Mouse (Mus musculus): ENCODE data around the gene Sulf2.

Gene Sulf2

DNA sequence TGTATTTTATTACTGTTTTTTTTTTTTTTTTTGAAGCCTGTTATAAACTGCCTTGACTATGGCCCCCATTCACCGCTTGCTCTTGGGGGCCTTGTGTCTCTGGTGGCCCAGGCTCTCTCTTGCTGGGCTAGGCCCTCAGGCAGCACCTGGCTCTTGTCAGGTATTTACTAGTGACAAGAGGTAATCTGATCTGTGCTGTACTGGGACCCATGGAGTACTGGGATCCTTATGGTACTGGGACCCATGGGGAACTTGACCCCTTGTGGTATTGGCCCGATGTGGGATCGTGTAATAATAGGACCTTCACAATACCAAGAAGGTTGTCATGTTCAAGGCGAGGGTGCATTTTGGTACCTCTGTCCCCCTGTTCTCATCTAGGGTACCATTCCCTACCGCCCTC is 4.9 kb downstream of the Sulf2 start:
- no peak for DNase-seq (ENCODE audit: low read depth, low spot score)

DNA sequence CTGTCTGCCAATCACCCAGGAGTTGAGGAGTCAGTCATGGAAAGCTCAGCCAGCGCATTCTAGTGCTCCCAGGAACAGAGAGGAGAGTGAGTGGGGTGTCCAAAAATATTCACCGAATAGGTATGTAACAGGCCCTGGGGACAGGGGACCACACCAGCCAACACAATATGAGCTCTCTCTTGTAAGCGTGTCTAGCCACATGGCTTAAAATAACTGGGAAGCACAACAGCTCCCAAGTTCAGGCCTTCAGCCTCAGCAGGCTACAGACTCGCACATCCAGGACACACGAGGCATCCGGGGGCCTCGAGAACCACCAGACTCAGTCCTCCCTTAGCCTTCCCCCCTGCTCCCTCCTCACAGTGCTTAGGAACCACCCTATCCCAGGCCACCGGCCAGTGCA is 6.0 kb downstream of the Sulf2 start:
- no peak for DNase-seq (ENCODE audit: low read depth, low spot score)

DNA sequence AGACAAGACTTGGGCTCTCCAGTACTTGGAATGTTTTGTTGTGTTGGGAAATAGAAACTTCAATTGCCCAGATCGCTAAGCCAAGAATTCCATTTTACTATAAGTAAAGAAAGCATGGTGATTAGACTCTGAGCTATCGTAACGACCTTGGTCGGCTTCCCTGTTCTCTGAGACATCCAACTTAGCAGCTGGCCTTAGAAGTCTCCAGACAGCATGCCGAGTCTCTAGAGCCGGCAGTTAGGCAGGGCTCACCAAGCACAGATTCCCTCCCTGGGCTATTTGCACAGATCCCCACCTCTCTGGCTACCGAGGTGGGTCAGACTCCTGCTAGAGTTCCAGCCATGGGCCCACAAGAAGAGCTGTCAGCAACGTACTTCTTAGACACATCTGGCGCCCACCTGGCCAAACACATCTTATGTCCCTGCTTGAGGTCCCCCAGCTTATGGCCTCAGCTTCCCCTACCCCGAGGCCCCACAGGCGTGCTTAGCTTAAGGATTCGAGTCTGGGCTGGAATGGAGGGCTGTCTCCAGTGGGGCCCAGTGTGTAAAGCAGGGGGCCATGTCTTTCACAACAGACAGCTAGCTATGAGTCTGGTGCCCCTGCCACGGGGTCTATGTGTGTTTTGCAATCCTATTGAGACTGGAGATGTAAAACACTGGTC is 6.7 kb downstream of the Sulf2 start:
- DNase-seq (ENCODE audit: low read depth, low spot score) = no peak

GRCm38 (mm10) chr2:166147930-166148651 is 7.4 kb downstream of the Sulf2 start:
- DNase-seq (ENCODE audit: low read depth, low spot score) = no peak

DNA sequence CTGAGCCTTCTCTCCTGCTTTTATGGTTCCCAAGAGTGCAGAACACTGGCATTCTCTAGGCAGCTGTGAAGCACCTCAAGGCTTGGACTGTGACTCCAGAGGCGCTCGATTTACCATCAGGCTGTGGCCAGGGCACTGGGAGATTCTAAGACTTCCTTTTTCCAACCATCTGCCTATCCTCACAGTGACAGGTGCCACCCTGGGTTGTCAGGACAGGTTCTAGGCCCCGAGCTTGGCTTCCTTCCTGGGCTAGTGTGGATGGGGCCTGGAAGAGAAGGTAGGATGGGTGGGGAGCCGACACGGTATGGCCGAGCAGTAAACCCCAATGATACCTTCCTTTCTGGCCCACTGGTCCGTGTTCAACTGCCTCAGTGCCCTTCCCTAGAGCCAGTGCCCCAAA is 9.0 kb downstream of the Sulf2 start:
- DNase-seq (ENCODE audit: low read depth, low spot score) = no peak

- DNase-seq (ENCODE audit: low read depth, low spot score) = no peak
Observed at GRCm38 (mm10) chr2:166145031-166145430, 10.4 kb downstream of the Sulf2 start.

DNA sequence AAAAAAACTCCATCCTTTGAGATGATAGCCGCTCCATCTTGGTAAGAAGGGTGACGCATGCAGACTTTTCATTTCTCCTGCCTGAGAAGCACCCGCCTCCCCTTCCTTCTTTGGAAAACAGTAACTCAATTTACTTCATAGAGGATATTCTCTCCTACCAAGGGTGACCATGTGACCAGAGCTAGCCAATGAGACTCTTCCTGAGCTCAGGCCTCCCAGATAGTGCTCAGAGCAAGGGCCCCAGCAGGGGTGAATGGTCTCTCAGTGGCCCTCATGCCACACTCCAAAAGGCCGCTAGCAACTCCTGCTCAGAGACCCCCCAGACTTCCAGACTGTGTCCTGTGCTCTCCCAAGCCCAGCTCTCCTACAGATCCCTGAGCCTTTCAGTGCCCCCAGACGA is 11.6 kb downstream of the Sulf2 start:
- peak; percentile 71 for DNase-seq (ENCODE audit: low read depth, low spot score)

GRCm38 (mm10) chr2:166142561-166143112 is 12.8 kb downstream of the Sulf2 start:
- no peak for DNase-seq (ENCODE audit: low read depth, low spot score)

GRCm38 (mm10) chr2:166141910-166142309 is 13.6 kb downstream of the Sulf2 start:
- peak; percentile 54 for DNase-seq (ENCODE audit: low read depth, low spot score)

GRCm38 (mm10) chr2:166141039-166141438 is 14.4 kb downstream of the Sulf2 start:
- DNase-seq (ENCODE audit: low read depth, low spot score) = peak; percentile 88

DNA sequence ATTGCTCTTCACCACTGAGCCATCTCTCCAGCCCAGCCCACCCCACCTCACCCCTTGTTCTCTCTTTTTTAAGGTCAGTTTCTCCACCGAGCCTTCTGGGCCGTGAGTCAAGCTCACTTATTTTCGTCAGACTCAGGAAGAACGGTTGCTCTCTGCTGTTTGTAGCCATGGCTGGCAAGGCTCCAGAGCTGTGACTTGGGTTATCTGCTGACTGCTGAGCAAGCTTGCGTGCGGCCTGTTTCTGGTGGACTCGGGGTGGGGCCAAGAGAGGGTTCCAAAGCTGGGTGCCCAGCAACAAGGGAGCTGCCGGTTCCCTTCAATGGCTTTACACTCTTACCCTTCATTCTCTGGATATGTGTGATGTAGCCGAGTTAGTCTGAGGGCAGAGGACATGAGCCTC is 15.0 kb downstream of the Sulf2 start:
- no peak for DNase-seq (ENCODE audit: low read depth, low spot score)

GRCm38 (mm10) chr2:166138308-166138707 is 17.2 kb downstream of the Sulf2 start:
- DNase-seq (ENCODE audit: low read depth, low spot score) = peak; percentile 50

DNA sequence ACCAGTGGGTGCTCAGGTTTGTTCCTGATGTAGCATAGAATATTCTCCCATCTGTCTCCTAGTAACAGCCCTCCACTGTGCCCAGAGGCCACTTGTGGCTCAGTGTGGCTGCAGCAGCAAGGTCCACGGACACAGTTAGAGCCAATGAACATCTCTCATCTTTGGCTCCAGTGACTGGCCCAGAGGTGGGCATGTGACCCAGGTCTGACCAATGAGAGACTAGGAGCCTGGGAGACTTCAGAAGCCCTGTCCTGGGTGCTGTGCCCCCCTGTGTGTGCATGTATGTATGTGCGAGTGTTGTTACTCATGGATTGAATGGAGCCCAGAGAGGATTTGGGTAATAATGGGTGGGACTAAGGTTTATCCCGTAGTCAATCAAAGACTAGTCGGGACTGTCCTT is 18.0 kb downstream of the Sulf2 start:
- DNase-seq (ENCODE audit: low read depth, low spot score) = no peak

- no peak for DNase-seq (ENCODE audit: low read depth, low spot score)
Observed at GRCm38 (mm10) chr2:166135711-166136485, 19.6 kb downstream of the Sulf2 start.

DNA sequence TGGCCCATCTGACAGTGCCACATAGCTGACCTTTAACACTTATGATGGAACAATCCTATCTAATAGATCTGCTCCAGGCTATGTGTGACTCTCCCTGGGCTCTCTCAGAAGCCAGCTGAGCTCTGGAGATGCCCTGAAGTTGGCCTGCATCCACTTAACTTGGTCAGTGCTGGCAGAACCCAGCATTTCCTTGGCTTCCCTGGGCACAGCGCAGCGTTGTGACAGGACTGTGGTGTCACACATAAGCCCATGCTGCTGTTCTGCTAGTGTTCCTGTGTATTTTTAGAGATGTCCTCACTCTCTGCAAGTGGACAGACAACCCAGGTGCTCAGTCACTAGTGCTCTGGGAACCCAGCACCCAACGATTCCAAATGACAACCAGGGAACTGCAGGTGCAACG is 26.7 kb downstream of the Sulf2 start:
- DNase-seq (ENCODE audit: low read depth, low spot score) = no peak

- DNase-seq (ENCODE audit: low read depth, low spot score) = no peak
Observed at GRCm38 (mm10) chr2:166128032-166128431, 27.4 kb downstream of the Sulf2 start.

DNA sequence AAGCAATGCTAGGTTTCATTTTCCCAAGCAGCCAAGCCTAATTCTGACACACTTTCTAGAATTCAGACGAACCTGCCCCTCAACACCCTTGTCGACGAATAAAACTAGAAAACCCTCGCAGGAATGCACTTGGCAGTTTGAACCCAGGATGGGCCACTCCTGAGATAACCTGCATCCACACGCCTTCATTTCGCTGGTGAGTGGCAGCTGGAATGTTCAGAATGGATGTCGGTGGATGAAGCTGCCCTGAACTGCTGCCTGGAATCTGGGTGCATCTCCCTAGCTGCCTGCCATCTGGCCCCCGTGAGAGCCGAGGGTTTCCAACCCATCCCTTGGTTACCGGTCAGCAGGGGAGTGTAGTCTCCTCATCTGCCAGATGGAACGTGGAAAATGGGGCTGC is 29.1 kb downstream of the Sulf2 start:
- no peak for DNase-seq (ENCODE audit: low read depth, low spot score)

DNA sequence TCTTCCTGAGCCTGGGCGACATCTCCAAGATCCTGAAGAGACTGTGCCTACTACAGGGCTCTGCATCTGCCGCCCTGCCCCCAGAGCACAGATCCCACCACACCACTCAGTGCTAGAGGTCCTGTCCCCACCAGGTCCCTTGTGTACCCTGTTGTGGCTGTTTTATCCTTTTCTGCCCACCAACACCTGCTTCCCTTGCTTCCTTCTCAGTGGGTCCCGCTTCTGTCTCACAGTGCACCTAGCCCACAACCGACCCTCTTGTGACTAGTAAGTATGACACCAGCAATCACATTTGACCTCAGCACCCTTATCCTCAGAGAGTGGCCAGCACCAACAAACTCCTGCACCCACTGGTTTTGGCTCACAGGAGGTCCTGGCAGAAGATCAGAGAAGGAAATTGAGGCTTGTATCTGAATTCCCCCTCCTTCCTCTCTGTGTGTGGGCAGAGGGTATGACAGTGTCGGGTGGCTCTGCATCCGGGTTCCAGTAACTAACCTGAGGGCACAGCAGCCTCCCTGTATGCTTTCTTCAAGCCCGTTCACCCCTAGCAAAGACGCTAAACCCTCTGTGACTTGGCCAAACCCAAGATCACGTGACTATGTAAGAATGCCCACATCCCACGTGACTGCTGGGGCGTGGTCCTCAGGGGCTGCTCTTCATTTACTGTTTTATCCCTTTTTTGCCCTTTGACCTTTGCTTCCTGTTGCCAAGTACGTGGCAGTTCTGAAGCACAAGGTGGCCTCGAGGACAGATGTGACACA is 29.8 kb downstream of the Sulf2 start:
- peak; percentile 87 for DNase-seq (ENCODE audit: low read depth, low spot score)

DNA sequence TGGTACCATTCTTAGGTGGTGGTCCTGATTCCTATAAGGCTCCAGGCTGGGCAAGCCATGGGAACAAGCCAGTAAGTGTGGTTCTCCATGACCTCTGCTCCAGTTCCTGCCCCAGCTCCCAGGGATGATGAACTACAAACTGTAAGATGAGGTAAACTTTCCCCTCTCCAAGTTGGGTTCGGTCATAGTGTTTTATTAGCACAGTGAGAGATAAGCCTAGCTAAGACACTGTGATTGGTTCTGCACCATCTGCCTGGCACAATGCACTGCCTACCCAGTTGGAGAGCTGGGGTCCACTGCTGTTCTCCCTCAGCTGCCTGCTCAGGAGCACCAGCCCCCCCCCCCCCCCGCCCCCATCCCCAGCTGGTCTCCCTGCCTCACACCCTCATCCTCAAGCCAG is 30.4 kb downstream of the Sulf2 start:
- no peak for DNase-seq (ENCODE audit: low read depth, low spot score)

DNA sequence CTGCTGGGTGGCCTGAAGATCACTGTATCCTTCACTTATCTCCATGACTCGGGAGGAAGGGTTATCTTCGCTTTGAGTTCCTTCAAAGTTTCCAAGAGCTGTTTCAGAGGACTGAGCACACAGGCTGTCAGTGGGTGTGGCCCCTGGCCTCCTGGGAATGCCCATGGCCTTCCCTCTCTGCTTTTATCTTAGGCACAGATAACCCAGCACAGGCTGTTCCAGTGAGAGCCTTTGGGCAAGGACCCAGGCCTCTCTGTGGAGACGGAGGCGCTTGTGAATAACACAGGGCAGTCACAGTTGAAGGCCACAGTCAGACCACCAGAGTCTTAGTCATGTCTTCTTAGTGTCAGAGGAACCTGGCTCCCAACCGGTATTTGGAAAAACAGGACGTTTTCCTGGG is 32.7 kb downstream of the Sulf2 start:
- no peak for DNase-seq (ENCODE audit: low read depth, low spot score)

- DNase-seq (ENCODE audit: low read depth, low spot score) = no peak
Observed at GRCm38 (mm10) chr2:166121681-166122355, 33.6 kb downstream of the Sulf2 start.

Data from ES-CJ7 (cell line).